Mouse (Mus musculus) stomach, adult 2 months (tissue): ENCODE results near the gene Purb. TPM values are rescaled to one million over a fixed set of nuclear protein-coding genes. Genes with fewer than 3 reads are reported as not detected.

Experiments
- polyA plus RNA-seq: library from polyadenylated mRNA; depleted of rRNA; stranded (reverse); fragments of >200 nt; gene quantifications from 2 replicates; pipeline ENCODE4 v1.2.3, GENCODE M21; 2012; rRNA removed

The Purb gene
- polyA plus RNA-seq, result 2.6 and 3.0 TPM in 2 replicates

DNA sequence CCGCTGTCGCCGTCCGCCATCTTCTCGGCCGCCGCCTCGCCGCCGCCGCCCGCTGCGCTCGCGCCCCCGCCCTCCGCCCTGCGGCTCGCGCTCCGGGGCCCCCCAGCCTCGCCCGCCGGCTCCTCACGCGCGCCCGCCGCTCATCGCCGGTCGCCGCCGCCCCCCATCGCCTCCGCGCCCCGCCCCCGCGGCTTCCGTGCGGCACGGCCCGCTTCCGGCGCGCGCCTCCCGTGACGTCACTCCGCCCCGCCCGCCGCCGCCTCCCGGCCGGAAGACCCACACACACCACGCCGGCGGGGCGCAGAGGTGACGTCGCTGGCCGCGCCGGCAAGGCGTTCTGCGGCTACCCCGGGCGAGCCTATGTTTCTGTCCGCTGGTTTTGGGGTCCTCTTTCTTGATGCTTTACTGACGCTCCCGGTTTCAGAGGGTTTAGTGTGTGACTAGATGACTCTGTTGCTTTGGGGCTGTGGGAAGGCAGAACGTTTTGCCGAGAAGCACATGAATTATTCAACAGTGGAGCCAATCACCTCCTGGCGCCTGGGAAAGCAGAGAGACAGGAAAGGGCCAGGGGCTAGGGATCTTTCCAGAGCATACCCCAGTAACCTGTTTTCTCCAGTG is at the start of gene Purb:
Gene Purb (minus strand): TSS at position 51 of the 618 bp plus-strand sequence.

DNA sequence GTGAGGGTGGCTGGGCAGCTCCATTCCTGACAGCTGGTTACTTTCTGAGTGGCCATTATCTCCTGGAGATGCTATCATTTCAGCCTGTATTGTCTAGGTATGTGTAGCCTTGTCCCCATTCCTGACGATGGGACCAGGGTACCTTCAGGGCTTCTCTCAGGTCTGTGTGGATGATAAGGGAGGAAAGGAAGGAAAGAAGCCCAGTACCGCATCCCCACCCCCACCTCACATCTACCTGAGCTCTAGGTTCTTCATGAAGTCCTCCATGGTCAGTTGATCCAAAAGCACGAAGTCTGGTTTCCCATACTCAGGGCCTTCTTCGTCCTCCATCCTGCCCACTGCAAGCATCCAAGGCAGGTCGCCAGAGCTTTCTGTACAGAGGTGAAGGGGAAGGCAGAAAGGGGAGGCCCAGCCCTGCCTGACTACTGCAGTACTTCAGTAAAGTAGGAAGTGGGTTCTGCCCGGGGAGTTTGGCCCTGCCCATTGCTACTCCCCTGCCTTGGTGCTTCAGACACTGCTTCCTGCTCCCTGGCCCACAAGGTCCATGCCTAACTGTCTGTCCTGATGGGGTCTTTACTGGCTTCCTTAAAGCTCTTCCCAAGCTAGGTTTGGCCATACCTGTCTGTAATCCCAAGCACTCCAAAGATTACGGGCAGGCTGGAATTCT is 44.9 kb upstream of the Purb start, which contains the start of gene Myo1g:
Gene Myo1g (minus strand): TSS at position 459 of the 667 bp plus-strand sequence.

DNA sequence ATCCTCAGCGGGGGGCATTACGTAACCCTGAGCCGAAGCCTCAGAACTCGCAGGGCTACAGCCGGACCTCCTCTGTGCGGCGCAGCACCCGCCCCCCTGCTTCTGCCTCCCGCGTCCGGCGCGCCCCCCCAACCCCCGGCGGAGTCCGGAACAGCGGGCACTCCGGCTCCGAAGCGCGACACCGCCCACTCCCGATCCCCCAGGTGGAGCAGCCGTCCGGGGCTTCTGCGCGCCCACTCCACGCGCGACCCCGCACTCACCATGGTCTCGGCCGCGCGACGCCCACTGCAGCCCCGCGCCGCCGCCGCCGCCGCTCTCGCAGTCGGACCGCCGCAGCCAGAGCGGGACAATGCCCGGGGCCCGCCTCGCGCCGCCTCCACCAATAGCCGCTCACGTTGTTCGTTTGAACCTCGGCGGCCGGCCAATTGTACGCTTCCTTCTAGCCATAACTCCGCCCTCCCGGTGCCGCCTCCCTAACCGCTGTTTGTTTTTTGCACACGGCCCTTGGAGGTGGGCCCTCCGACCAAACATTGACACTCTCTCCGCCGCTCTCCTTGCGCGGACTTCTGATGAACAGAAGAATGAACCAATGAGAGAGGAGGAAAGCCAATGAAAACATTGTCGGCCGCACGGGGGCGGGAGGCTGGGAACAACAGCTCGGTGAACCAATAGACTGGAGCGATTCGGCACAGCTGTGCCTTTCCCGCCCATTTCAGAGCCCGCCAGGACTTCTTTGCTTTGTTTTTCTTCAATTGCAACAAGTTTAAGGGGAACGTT is 31.5 kb downstream of the Purb start, which contains the start of gene H2afv:
Gene H2afv (minus strand): TSS at position 367 of the 777 bp plus-strand sequence.

Other genes with a start within 250 kb of the Purb start
- 1.8 and 4.0 TPM in 2 replicates for gene Npc1l1, start 245.8 kb downstream of the Purb start, polyA plus RNA-seq
- 9.3 and 11.1 TPM in 2 replicates for gene Ddx56, start 208.1 kb downstream of the Purb start, polyA plus RNA-seq
- gene Tmed4, start 201.0 kb downstream of the Purb start, polyA plus RNA-seq, result 52.7 and 52.8 TPM in 2 replicates
- gene Ogdh, start 184.3 kb downstream of the Purb start, polyA plus RNA-seq, result 86.7 and 98.5 TPM in 2 replicates
- gene Zmiz2, start 86.8 kb downstream of the Purb start, polyA plus RNA-seq, result 44.4 and 49.9 TPM in 2 replicates
- 121 and 182 TPM in 2 replicates for gene Ppia, start 60.5 kb downstream of the Purb start, polyA plus RNA-seq
- 8.1 and 10.3 TPM in 2 replicates for gene H2afv, start 31.5 kb downstream of the Purb start, polyA plus RNA-seq
- gene Myo1g, start 45.0 kb upstream of the Purb start, polyA plus RNA-seq, result 2.4 and 4.2 TPM in 2 replicates
- 27.0 and 30.6 TPM in 2 replicates for gene Ccm2, start 71.0 kb upstream of the Purb start, polyA plus RNA-seq
- gene Nacad, start 130.1 kb upstream of the Purb start, polyA plus RNA-seq, result 5.1 and 6.4 TPM in 2 replicates
- 64.8 and 67.6 TPM in 2 replicates for gene Tbrg4, start 150.2 kb upstream of the Purb start, polyA plus RNA-seq
- not detected in 2 replicates for gene Wap, start 162.7 kb upstream of the Purb start, polyA plus RNA-seq
- 4.0 and 4.4 TPM in 2 replicates for gene Ramp3, start 182.6 kb upstream of the Purb start, polyA plus RNA-seq